Mouse (Mus musculus): ENCODE data around the gene Eif4e3. TPM values are rescaled to one million over a fixed set of nuclear protein-coding genes. Genes with fewer than 3 reads are reported as not detected.

Eif4e3 gene
- polyA plus RNA-seq, 1 experiment from 2014 or later = 14.9 TPM

DNA sequence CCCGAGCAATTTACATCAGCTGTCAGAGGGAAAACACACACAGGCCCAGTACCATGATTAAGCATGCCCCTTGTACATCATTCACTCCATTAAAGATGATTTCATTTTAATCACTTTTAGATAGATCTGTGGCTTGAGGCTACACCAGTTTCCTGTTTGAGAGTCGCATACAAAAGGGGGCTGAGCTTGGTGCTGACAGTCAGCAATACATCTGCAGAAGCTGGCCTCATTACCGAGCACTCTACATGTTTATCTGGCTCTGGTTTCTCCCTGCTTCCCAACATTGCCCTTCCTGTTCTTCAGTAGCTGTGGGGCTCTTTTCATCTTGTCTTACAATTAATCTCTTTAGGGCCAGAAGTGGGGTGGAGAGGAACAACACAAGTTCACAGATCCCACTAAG, 6.1 kb downstream of the Eif4e3 start:
- H3K27ac ChIP-seq (replicated peaks) = no peak overlapping the region
- no peak for ATAC-seq (ENCODE audit: insufficient number of reproducible peaks, low FRiP score, low TSS enrichment, low read depth)
- H3K4me1 ChIP-seq = peaks cover 12% of the 10 kb centered on the region; the same call in 1 of the 2 replicates
- H3K4me2 ChIP-seq (replicated peaks) = no peak overlapping the region
- H3K27me3 ChIP-seq = no peaks in the 10 kb centered on the region
- H3K9ac ChIP-seq = no peak overlapping the region
- H3K36me3 ChIP-seq = no peaks in the 10 kb centered on the region
- H3K9me3 ChIP-seq (replicated peaks) = no peaks in the 10 kb centered on the region
- whole genome bisulfite sequencing = 16% methylated on average over 3 of the region's 3 CpGs
- H3K4me3 ChIP-seq (replicated peaks) = no peak overlapping the region

DNA sequence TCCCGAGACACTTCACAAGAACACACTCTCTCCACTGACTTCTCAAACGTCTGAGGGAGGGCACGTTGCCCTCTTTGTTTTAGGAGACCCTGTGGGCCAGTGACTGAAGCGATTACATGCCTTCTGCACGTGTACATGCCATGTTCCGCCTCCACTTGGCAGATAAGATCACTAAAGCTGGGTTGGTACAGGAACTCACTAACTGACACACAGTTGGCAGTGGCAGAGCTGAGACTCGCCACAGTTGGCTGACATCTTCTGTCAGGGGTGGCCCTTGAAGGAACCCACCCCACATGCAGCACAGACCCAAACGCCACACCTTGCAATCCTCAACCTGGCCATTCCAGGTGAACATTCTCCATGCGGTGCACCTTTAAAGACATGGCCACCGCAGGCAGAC, 8.0 kb downstream of the Eif4e3 start:
- H3K36me3 ChIP-seq = no peaks in the 10 kb centered on the region
- H3K4me2 ChIP-seq (replicated peaks) = no peak overlapping the region
- no peaks in the 10 kb centered on the region for H3K27me3 ChIP-seq
- WGBS = 76% methylated on average over 10 of the region's 10 CpGs
- H3K4me1 ChIP-seq = 0 out of 2 replicates have a peak, but pooled peaks cover 9% of the 10 kb centered on the region
- ATAC-seq (ENCODE audit: insufficient number of reproducible peaks, low FRiP score, low TSS enrichment, low read depth) = no peak
- no peak overlapping the region for H3K4me3 ChIP-seq (replicated peaks)
- H3K9ac ChIP-seq = no peak overlapping the region
- no peaks in the 10 kb centered on the region for H3K9me3 ChIP-seq (replicated peaks)
- no peak overlapping the region for H3K27ac ChIP-seq (replicated peaks)

DNA sequence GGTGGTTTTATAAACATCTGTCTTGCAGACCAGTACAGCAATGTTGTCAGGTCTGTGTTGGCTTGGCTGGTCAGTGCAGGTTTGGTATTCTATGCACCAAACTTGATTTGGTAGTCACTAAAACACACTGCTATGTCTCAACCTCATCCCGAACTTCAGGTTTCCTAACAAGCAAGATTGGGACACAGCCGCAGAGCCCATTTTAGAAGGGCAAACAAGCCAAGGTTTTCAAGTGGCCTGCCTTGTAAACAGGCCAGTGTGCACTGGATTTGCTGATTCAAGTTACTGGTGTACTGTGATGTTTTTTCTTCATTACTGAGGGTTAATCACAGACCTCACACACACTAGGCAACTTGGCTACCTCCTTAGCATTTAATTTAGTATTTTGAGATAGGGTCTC, 10.5 kb downstream of the Eif4e3 start:
- no peaks in the 10 kb centered on the region for H3K9me3 ChIP-seq (replicated peaks)
- no peaks in the 10 kb centered on the region for H3K36me3 ChIP-seq
- no peak for ATAC-seq (ENCODE audit: insufficient number of reproducible peaks, low FRiP score, low TSS enrichment, low read depth)
- no peak overlapping the region for H3K4me3 ChIP-seq (replicated peaks)
- no peaks in the 10 kb centered on the region for H3K27me3 ChIP-seq
- no peak overlapping the region for H3K4me2 ChIP-seq (replicated peaks)
- H3K4me1 ChIP-seq = 0 out of 2 replicates have a peak, but pooled peaks cover 9% of the 10 kb centered on the region
- no peak overlapping the region for H3K9ac ChIP-seq
- 86% methylated on average over 2 of the region's 2 CpGs for WGBS
- no peak overlapping the region for H3K27ac ChIP-seq (replicated peaks)

DNA sequence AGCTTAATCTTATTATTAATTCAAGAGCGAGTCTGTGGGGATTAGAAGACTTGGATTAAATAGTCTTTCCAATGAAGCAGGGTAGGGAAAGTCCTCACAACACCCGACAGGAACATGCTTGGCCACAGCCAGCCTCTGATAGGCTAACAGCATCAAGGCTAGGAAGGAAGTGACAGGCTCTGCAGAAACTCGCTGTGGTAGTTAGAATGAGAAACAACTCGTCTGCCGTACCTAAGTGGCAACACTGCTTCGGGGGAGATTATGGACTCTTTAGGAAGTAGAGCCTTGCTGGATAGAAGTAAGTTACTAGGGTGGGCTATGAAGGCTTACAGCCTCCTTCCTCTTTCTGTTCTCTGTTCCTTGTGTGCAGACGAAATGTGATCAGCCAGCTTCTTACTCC, 11.1 kb downstream of the Eif4e3 start:
- no peak overlapping the region for H3K27ac ChIP-seq (replicated peaks)
- no peak overlapping the region for H3K4me3 ChIP-seq (replicated peaks)
- H3K4me1 ChIP-seq = 0 out of 2 replicates have a peak, but pooled peaks cover 4% of the 10 kb centered on the region
- H3K36me3 ChIP-seq = no peaks in the 10 kb centered on the region
- H3K9ac ChIP-seq = no peak overlapping the region
- no peaks in the 10 kb centered on the region for H3K9me3 ChIP-seq (replicated peaks)
- H3K27me3 ChIP-seq = no peaks in the 10 kb centered on the region
- ATAC-seq (ENCODE audit: insufficient number of reproducible peaks, low FRiP score, low TSS enrichment, low read depth) = no peak
- H3K4me2 ChIP-seq (replicated peaks) = no peak overlapping the region
- WGBS = 51% methylated on average over 7 of the region's 7 CpGs

DNA sequence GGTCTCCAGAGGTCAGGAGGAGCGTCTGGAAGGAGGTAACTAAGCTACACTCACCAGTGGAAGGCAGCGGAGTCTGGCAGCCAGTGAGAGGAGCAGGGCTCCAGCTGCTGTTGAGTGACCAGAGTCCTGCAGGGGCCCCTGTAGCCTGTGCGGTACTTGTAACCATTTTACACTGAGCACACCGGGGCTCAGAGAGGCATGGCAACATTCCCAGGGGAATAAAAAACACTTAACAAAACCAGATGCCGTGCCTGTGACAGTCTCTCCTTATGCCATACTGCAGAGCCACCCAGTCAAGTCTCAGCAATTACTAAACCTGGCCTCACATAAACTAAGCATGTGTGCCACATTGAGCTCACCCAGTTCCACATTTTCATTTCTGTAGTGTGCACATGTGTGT, 12.2 kb downstream of the Eif4e3 start:
- no peak for ATAC-seq (ENCODE audit: insufficient number of reproducible peaks, low FRiP score, low TSS enrichment, low read depth)
- H3K36me3 ChIP-seq = no peaks in the 10 kb centered on the region
- no peak overlapping the region for H3K9ac ChIP-seq
- no peaks in the 10 kb centered on the region for H3K9me3 ChIP-seq (replicated peaks)
- no peaks in the 10 kb centered on the region for H3K27me3 ChIP-seq
- no peak overlapping the region for H3K27ac ChIP-seq (replicated peaks)
- H3K4me2 ChIP-seq (replicated peaks) = no peak overlapping the region
- H3K4me3 ChIP-seq (replicated peaks) = no peak overlapping the region
- no peaks in the 10 kb centered on the region for H3K4me1 ChIP-seq
- WGBS = 46% methylated on average over 5 of the region's 5 CpGs

DNA sequence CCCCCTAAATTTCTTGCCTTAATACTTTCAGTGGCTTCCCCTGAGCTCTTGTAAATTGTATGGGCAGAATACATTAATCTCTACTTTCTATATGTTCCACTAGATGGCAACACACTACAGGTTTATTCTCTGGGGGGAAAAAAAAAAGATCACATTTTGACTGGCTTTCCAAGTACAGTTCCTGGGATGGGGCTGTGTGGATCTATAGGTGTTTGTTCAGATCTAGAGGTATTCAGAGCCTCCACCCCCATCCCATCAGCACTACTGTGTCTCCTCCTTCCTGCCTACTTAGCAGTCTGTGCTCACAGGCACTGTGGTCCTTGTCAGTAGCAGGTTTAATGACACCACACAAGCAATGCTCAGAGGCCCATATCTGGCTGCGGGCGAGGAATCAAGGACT, 14.2 kb downstream of the Eif4e3 start:
- H3K4me1 ChIP-seq = no peaks in the 10 kb centered on the region
- no peak overlapping the region for H3K4me3 ChIP-seq (replicated peaks)
- ATAC-seq (ENCODE audit: insufficient number of reproducible peaks, low FRiP score, low TSS enrichment, low read depth) = no peak
- H3K9me3 ChIP-seq (replicated peaks) = no peaks in the 10 kb centered on the region
- no peaks in the 10 kb centered on the region for H3K27me3 ChIP-seq
- H3K9ac ChIP-seq = no peak overlapping the region
- no peaks in the 10 kb centered on the region for H3K36me3 ChIP-seq
- no peak overlapping the region for H3K4me2 ChIP-seq (replicated peaks)
- H3K27ac ChIP-seq (replicated peaks) = no peak overlapping the region
- WGBS = 82% methylated on average over 2 of the region's 2 CpGs

DNA sequence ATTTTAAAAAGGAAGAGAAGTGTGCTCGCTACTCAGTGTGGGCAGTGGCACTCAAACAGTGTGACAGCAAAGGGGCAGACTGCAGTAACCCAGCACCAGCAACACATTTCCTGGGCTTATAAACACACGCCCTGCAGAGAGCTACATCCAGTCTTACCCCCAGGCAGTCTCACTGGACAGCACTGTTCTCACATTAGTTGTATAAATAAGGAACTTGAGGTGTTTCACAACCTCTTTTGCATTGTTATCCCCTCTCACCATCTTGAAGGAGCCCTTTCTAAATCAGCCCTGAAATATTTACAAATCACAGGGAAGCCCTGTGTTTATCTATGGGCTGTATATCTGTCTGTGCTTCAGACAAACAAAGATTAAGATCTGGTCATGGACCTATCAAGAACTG, 17.3 kb downstream of the Eif4e3 start:
- no peak overlapping the region for H3K27ac ChIP-seq (replicated peaks)
- WGBS = 68% methylated on average over 2 of the region's 2 CpGs
- no peaks in the 10 kb centered on the region for H3K27me3 ChIP-seq
- no peaks in the 10 kb centered on the region for H3K36me3 ChIP-seq
- no peak for ATAC-seq (ENCODE audit: insufficient number of reproducible peaks, low FRiP score, low TSS enrichment, low read depth)
- H3K4me1 ChIP-seq = no peaks in the 10 kb centered on the region
- H3K9ac ChIP-seq = no peak overlapping the region
- no peak overlapping the region for H3K4me3 ChIP-seq (replicated peaks)
- H3K4me2 ChIP-seq (replicated peaks) = no peak overlapping the region
- no peaks in the 10 kb centered on the region for H3K9me3 ChIP-seq (replicated peaks)

DNA sequence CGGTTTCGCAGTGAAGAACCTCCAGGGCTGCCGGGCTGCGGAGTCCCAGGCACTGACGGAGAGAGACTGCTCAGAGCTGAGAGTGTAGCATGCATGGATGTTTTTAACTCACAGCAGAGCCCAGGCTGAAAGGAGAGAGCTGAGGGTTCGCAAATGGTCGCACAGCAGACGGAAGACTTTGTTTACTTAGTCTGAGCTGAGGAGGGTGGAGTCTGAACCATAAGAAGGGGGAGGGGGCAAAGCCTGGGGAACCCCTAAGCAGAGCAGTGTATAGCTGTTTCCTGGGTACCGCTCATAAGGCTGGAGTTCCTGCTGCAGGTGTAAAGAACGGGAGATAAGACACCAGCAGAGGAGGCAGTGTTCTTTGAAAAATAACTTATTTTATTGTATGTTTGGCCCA, 20.2 kb downstream of the Eif4e3 start:
- no peak overlapping the region for H3K9ac ChIP-seq
- no peak overlapping the region for H3K4me2 ChIP-seq (replicated peaks)
- H3K36me3 ChIP-seq = no peaks in the 10 kb centered on the region
- WGBS = 69% methylated on average over 10 of the region's 10 CpGs
- H3K27me3 ChIP-seq = no peaks in the 10 kb centered on the region
- no peak overlapping the region for H3K4me3 ChIP-seq (replicated peaks)
- ATAC-seq (ENCODE audit: insufficient number of reproducible peaks, low FRiP score, low TSS enrichment, low read depth) = no peak
- no peaks in the 10 kb centered on the region for H3K4me1 ChIP-seq
- H3K27ac ChIP-seq (replicated peaks) = no peak overlapping the region
- H3K9me3 ChIP-seq (replicated peaks) = no peaks in the 10 kb centered on the region

DNA sequence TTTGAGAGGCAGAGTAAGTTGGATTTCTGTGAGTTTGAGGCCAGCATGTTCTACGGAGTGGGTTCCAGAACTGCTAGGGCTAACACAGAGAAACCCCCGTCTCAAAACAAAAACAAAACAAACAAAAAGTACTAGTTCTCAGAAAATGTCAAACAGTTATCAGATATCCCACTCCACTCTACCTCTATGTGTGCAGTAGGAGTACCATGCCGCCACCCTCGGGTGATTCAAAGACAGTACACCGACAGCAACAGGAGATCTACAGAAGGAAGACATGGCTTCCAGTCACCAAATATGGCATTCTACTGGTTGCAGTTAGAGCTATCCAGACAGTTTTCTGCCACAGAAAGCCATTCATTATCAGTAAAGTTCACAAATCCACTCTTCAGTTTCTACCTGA, 21.7 kb downstream of the Eif4e3 start:
- Histone ChIP-seq H3K27ac (replicated peaks) (no peak overlapping the region), H3K4me1 (no peaks in the 10 kb centered on the region), H3K9ac (no peak overlapping the region), H3K27me3 (no peaks in the 10 kb centered on the region), H3K9me3 (replicated peaks) (no peaks in the 10 kb centered on the region), H3K4me3 (replicated peaks) (no peak overlapping the region), H3K36me3 (no peaks in the 10 kb centered on the region; the same call in 1 of the 2 replicates), H3K4me2 (replicated peaks) (no peak overlapping the region)
- 80% methylated on average over 5 of the region's 5 CpGs for WGBS
- no peak for ATAC-seq (ENCODE audit: insufficient number of reproducible peaks, low FRiP score, low TSS enrichment, low read depth)

DNA sequence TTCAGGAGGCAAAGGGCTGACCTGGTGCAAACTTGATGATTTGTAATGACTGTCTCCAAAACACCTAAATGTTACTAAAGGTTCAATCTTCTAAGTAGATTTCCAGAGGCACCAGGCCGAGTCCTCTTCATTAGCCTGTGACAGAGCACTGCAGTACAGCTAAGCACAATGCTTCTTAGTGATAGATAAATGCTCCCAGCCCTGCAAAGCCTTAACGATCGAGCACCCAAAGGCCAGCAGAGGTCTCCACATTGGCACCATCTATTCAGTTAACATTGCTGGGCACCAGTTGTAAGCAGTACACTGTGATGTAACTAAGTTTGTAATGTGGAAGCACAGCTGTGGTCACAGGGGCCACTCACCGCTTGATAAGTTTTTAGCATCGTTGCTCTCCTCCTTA, 22.2 kb downstream of the Eif4e3 start:
- no peak for ATAC-seq (ENCODE audit: insufficient number of reproducible peaks, low FRiP score, low TSS enrichment, low read depth)
- H3K9me3 ChIP-seq (replicated peaks) = no peaks in the 10 kb centered on the region
- no peak overlapping the region for H3K4me2 ChIP-seq (replicated peaks)
- H3K9ac ChIP-seq = no peak overlapping the region
- H3K27ac ChIP-seq (replicated peaks) = no peak overlapping the region
- H3K4me3 ChIP-seq (replicated peaks) = no peak overlapping the region
- H3K4me1 ChIP-seq = no peaks in the 10 kb centered on the region
- H3K27me3 ChIP-seq = no peaks in the 10 kb centered on the region
- peaks cover 2% of the 10 kb centered on the region for H3K36me3 ChIP-seq
- 88% methylated on average over 5 of the region's 5 CpGs for WGBS

DNA sequence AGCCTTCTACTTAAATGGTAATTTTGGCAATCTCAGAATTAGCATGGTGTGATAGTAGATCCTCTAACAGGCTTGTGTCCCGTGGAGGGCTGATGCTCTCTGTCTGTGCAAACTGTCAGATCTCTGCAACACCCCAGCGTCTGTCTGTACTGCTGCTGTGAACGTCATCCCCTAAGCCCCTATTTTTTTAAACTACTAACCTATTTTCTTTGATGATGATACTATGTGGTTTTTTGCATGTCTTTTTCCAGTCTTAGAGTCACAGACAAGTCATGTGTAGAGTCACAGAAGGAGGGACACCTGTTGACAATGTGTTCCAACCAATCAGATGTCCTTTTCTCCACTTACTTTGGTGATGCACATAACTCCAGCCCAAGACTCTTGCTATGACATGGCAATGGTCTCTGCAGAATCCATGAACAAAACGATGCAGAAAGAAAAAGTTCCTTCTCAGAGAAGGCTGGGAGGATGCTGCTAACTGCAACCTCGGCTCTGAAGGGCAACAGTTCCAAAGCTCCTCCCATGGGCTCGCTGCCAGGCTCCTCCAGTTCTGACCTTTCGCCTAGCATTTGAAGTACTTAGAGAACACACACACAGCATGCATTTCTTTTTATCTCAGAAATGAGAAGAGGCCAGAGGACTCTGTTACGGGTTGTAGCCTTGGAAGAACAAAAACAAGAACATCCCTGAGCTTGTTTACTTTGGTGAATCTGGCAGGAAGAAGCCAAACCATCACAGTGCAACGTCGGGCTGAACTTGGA, 23.0 kb downstream of the Eif4e3 start:
- Histone ChIP-seq H3K4me3 (replicated peaks) (no peak overlapping the region), H3K27ac (replicated peaks) (no peak overlapping the region), H3K9ac (no peak overlapping the region), H3K27me3 (no peaks in the 10 kb centered on the region), H3K36me3 (peaks cover 4% of the 10 kb centered on the region), H3K4me2 (replicated peaks) (no peak overlapping the region), H3K4me1 (no peaks in the 10 kb centered on the region), H3K9me3 (replicated peaks) (no peaks in the 10 kb centered on the region)
- 52% methylated on average over 10 of the region's 10 CpGs for WGBS
- ATAC-seq (ENCODE audit: insufficient number of reproducible peaks, low FRiP score, low TSS enrichment, low read depth) = no peak

DNA sequence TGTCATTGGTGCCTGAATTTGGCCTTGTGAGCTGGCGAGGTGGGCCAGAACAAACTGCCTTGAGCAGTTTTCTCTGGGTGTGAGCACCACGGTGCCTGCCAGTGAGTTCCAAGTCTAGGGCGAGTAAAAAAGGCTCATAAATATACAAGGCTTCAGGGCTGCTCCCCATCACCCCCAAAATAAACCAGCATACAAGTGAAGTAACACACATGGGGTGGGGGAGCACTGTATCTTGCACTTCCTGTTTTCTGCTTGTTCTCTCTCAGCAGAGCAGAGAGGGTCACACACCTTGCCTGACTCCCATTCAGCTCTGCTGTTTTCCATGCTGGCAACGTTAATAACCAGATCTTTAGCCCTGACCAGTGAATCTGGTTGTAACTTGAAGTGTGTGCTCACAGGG, 29.1 kb downstream of the Eif4e3 start:
- H3K9ac ChIP-seq = no peak overlapping the region
- H3K4me1 ChIP-seq = no peaks in the 10 kb centered on the region
- H3K27ac ChIP-seq (replicated peaks) = no peak overlapping the region
- H3K27me3 ChIP-seq = no peaks in the 10 kb centered on the region
- 64% methylated on average over 4 of the region's 4 CpGs for WGBS
- no peak for ATAC-seq (ENCODE audit: insufficient number of reproducible peaks, low FRiP score, low TSS enrichment, low read depth)
- no peaks in the 10 kb centered on the region for H3K9me3 ChIP-seq (replicated peaks)
- H3K36me3 ChIP-seq = peaks cover 11% of the 10 kb centered on the region
- H3K4me3 ChIP-seq (replicated peaks) = no peak overlapping the region
- H3K4me2 ChIP-seq (replicated peaks) = no peak overlapping the region

Data from embryonic facial prominence, embryonic 15.5 days (tissue).